Mouse (Mus musculus): ENCODE measurements around the gene Arrdc5. TPM values are rescaled to one million over a fixed set of nuclear protein-coding genes. Genes with fewer than 3 reads are reported as not detected.
A peak's percentile ranks its signal among the peaks of the same experiment; 100 is the strongest.

The Arrdc5 gene
- polyA plus RNA-seq, 2 experiments = not detected

DNA sequence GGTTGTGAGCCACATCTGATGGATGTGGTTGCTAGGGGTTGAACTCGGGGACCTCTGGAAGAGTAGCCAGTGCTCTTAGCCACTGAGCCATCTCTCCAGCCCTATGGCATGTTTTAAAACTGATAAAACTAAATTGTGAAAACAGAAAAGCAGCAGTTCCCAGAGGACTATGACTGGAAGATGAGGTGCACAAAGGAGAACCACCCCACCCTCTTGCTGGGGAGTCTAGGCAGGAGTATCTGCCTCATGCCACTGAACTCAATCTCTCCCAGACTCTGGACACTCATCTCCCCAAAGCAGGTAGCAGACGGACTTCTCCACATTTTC, 22.6 kb downstream of the Arrdc5 start:
- no peak for ATAC-seq (ENCODE audit: low FRiP score, low read depth)
- H3K36me3 ChIP-seq (ENCODE audit: control insufficient read depth, insufficient read depth, low read length) = peaks cover 35% of the 10 kb centered on the region
- H3K4me1 ChIP-seq (ENCODE audit: control insufficient read depth, insufficient read depth, low read length) = peaks cover 11% of the 10 kb centered on the region
- peak overlapping the region; percentile 59; the same call in 1 of the 2 replicates for H3K4me3 ChIP-seq (replicated peaks; ENCODE audit: low read length)
- peak overlapping the region; percentile 71 for H3K4me2 ChIP-seq (replicated peaks; ENCODE audit: low read depth, low read length, severe bottlenecking)
- 55% methylated on average over 2 of the region's 2 CpGs for WGBS
- H3K27me3 ChIP-seq (ENCODE audit: control insufficient read depth, insufficient read depth, low read length) = no peaks in the 10 kb centered on the region
- H3K9me3 ChIP-seq (ENCODE audit: control insufficient read depth, low read length) = no peaks in the 10 kb centered on the region
- TF ChIP-seq POLR2A (IDR thresholded peaks at IDR 0.05; ENCODE audit: borderline replicate concordance, extremely low read depth, insufficient read depth, insufficient read length) = no peak
- DNase-seq (ENCODE audit: low spot score) = no peak
- H3K27ac ChIP-seq (replicated peaks; ENCODE audit: low read depth, low read length) = peak overlapping the region; percentile 88
- no peak overlapping the region for H3K9ac ChIP-seq (ENCODE audit: low read depth, low read length, severe bottlenecking)

DNA sequence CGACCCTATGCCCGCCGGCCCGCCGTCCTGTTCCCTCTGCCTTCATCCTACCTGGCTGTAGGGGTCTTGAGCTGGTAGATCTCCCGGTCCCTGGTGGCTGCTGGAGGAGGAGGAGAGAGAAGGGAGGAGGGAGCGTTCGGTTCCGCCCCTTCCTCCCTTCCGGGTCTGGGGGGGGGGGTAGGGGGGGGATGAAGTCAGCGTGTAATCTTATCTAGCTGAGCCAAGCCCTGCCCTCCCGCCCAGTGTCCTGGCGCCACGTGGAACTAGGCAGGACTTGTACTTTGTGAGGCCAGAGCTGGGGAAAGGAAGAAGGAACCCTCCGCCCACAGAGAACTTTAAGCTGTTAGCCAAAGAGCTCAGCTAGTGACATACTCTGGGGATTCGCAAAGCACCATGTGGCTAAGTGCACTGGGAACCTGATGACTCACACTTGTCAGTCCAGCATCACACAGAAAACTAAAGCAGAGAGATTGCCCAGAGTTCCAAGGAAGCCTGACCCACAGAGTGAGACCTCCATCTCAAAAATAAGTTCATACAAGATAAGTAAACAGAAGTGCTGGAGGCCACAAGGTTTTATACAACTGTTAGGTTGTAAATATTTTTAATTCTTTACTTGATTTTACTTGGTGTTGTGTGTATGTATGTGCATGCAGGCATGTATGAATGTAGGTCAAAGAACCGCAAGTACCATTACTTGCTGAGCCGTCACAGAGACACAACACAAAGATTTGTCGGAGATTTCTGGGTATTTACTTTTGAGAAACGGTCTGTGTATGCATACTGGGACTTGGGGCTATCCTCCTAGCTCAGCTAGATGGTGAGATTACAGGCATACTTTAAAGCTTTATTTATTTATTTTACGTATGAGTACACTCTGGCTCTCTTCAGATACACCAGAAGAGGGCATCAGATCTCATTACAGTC, 23.2 kb downstream of the Arrdc5 start, which contains the start of gene Ticam1:
Gene Ticam1, minus strand, starts transcription at position 144 of the 924 bp plus-strand sequence.
- DNase-seq (ENCODE audit: low spot score) (peak; percentile 96), ATAC-seq (ENCODE audit: low FRiP score, low read depth) (peak; percentile 94)
- Histone ChIP-seq H3K9me3 (ENCODE audit: control insufficient read depth, low read length) (no peaks in the 10 kb centered on the region), H3K4me2 (replicated peaks; ENCODE audit: low read depth, low read length, severe bottlenecking) (peak within 1 kb of the TSS; percentile 71), H3K27me3 (ENCODE audit: control insufficient read depth, insufficient read depth, low read length) (no peaks in the 10 kb centered on the region), H3K4me1 (ENCODE audit: control insufficient read depth, insufficient read depth, low read length) (peaks cover 11% of the 10 kb centered on the region), H3K36me3 (ENCODE audit: control insufficient read depth, insufficient read depth, low read length) (peaks cover 34% of the 10 kb centered on the region), H3K4me3 (replicated peaks; ENCODE audit: low read length) (peak within 1 kb of the TSS; percentile 59), H3K9ac (ENCODE audit: low read depth, low read length, severe bottlenecking) (peak within 1 kb of the TSS; percentile 72), H3K27ac (replicated peaks; ENCODE audit: low read depth, low read length) (peak within 1 kb of the TSS; percentile 88)
- TF ChIP-seq POLR2A (IDR thresholded peaks at IDR 0.05; ENCODE audit: borderline replicate concordance, extremely low read depth, insufficient read depth, insufficient read length) = no peak
- WGBS = 8% methylated on average over 16 of the region's 21 CpGs

DNA sequence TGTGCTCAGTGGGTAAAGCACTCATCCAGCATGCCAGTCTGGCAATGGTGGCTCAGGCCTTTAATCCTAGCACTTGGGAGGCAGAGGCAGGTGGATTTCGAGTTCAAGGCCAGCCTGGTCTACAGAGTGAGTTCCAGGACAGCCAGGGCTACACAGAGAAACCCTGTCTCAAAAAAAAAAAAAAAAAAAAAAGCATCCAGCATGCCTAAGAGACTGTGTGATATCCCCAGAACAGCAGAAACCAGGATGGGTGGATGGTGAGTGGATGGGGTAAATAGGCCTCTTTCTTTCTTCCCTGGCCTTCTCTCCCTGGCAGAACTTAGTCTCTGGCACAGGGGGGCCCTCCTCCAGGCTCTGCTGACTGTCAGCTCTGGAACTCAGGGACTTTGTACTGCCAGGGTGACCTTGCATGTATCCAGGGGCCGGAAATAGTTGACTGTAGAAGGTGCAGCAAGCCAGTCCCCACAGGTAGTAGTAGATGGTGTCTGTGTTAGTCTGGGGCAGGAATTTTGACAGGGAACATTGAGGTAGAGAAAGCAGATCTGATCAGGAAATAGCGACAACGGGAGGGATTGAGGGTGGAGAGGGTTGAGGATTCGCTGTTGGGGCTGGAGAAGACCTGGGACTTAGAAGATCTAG, 24.1 kb downstream of the Arrdc5 start:
- no peak for DNase-seq (ENCODE audit: low spot score)
- Histone ChIP-seq H3K27me3 (ENCODE audit: control insufficient read depth, insufficient read depth, low read length) (no peaks in the 10 kb centered on the region), H3K36me3 (ENCODE audit: control insufficient read depth, insufficient read depth, low read length) (peaks cover 34% of the 10 kb centered on the region), H3K4me3 (replicated peaks; ENCODE audit: low read length) (peak overlapping the region; percentile 59), H3K9ac (ENCODE audit: low read depth, low read length, severe bottlenecking) (peak overlapping the region; percentile 72), H3K27ac (replicated peaks; ENCODE audit: low read depth, low read length) (peak overlapping the region; percentile 88), H3K4me1 (ENCODE audit: control insufficient read depth, insufficient read depth, low read length) (peaks cover 11% of the 10 kb centered on the region), H3K4me2 (replicated peaks; ENCODE audit: low read depth, low read length, severe bottlenecking) (peak overlapping the region; percentile 71), H3K9me3 (ENCODE audit: control insufficient read depth, low read length) (no peaks in the 10 kb centered on the region)
- no peak for TF ChIP-seq POLR2A (IDR thresholded peaks at IDR 0.05; ENCODE audit: borderline replicate concordance, extremely low read depth, insufficient read depth, insufficient read length)
- WGBS = 24% methylated on average over 5 of the region's 5 CpGs
- no peak; the same call in 1 of the 2 replicates for ATAC-seq (ENCODE audit: low FRiP score, low read depth)

DNA sequence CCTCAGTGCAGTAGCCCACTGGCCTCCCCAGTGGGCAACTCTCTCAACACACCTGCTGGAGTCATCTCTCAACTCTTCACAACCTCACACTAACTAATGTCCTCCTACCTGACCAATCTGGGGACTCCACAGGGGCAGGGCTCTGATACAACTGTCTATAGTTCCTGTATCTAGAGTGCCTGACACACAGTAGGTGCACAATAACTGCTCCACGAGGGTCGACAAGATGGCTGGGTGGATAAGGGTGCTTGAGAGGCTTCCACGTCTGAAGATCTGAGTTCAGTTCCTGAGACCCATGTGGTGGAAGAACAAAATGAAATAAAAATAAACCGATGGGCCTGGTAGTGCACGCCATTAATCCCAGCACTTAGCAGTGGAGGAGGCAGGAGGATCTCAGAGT, 26.1 kb downstream of the Arrdc5 start:
- WGBS = 90% methylated on average over 5 of the region's 5 CpGs
- no peak for TF ChIP-seq POLR2A (IDR thresholded peaks at IDR 0.05; ENCODE audit: borderline replicate concordance, extremely low read depth, insufficient read depth, insufficient read length)
- Histone ChIP-seq H3K36me3 (ENCODE audit: control insufficient read depth, insufficient read depth, low read length) (peaks cover 23% of the 10 kb centered on the region), H3K4me3 (replicated peaks; ENCODE audit: low read length) (no peak overlapping the region), H3K27ac (replicated peaks; ENCODE audit: low read depth, low read length) (no peak overlapping the region), H3K27me3 (ENCODE audit: control insufficient read depth, insufficient read depth, low read length) (no peaks in the 10 kb centered on the region), H3K9me3 (ENCODE audit: control insufficient read depth, low read length) (no peaks in the 10 kb centered on the region), H3K4me1 (ENCODE audit: control insufficient read depth, insufficient read depth, low read length) (peaks cover 11% of the 10 kb centered on the region), H3K4me2 (replicated peaks; ENCODE audit: low read depth, low read length, severe bottlenecking) (no peak overlapping the region), H3K9ac (ENCODE audit: low read depth, low read length, severe bottlenecking) (no peak overlapping the region)
- DNase-seq (ENCODE audit: low spot score) (no peak), ATAC-seq (ENCODE audit: low FRiP score, low read depth) (no peak)

DNA sequence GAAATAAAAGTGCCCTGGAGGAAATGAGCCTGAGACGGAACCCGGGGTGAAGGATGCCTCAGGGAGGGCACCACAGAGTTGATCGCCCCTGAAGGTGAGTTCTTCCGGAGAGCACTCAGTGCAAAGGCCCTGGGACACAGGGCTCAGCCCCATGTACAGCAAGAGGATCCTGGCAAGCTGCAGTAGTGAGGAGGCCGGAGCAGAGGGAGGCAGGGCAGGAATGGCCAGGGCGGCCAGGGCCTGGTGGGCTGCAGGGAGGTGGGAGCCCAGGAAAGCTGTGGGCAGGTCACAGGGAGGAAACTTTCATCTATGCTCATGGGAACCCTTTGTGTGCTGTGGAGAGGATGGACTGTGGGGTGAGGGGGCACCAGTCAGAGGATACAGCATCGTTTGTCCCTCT, 26.6 kb downstream of the Arrdc5 start:
- H3K4me1 ChIP-seq (ENCODE audit: control insufficient read depth, insufficient read depth, low read length) = peaks cover 11% of the 10 kb centered on the region
- no peak overlapping the region for H3K4me3 ChIP-seq (replicated peaks; ENCODE audit: low read length)
- ATAC-seq (ENCODE audit: low FRiP score, low read depth) = no peak
- no peaks in the 10 kb centered on the region for H3K9me3 ChIP-seq (ENCODE audit: control insufficient read depth, low read length)
- no peak overlapping the region for H3K9ac ChIP-seq (ENCODE audit: low read depth, low read length, severe bottlenecking)
- no peak for DNase-seq (ENCODE audit: low spot score)
- 84% methylated on average over 7 of the region's 7 CpGs for WGBS
- no peak overlapping the region for H3K27ac ChIP-seq (replicated peaks; ENCODE audit: low read depth, low read length)
- TF ChIP-seq POLR2A (IDR thresholded peaks at IDR 0.05; ENCODE audit: borderline replicate concordance, extremely low read depth, insufficient read depth, insufficient read length) = no peak
- no peak overlapping the region for H3K4me2 ChIP-seq (replicated peaks; ENCODE audit: low read depth, low read length, severe bottlenecking)
- peaks cover 19% of the 10 kb centered on the region for H3K36me3 ChIP-seq (ENCODE audit: control insufficient read depth, insufficient read depth, low read length)
- H3K27me3 ChIP-seq (ENCODE audit: control insufficient read depth, insufficient read depth, low read length) = no peaks in the 10 kb centered on the region

All from limb, embryonic 14.5 days (tissue).